Mouse (Mus musculus) myocyte (in vitro differentiated cells): Measurements from ENCODE around the gene Nfia.

Experiments
- E2F4 ChIP-seq: IDR thresholded peaks from one replicate; pipeline ENCODE4 v1.6.1; 2011; ENCODE audit warnings: mild to moderate bottlenecking, control low read depth, moderate library complexity; ENCODE audit not compliant: insufficient read depth
- MAX ChIP-seq: IDR thresholded peaks from one replicate; pipeline ENCODE4 v1.6.1; 2011; ENCODE audit warnings: low read depth, mild to moderate bottlenecking, control low read depth
- MYOD1 ChIP-seq, 3 experiments: IDR thresholded peaks; one replicate each; pipeline ENCODE4 v1.6.1; 2011; ENCODE audit warnings: control low read depth in 2 of 3, low read depth in 2 of 3, mild to moderate bottlenecking in 2 of 3, moderate library complexity in 1 of 3; ENCODE audit not compliant: insufficient read length in 2 of 3, control insufficient read depth in 1 of 3
- MYOG ChIP-seq, 3 experiments: IDR thresholded peaks; one replicate each; pipeline ENCODE4 v1.6.1; 2011; ENCODE audit warnings: control low read depth in 2 of 3, low read depth in 2 of 3, mild to moderate bottlenecking in 2 of 3; ENCODE audit not compliant: insufficient read length in 2 of 3, control insufficient read depth in 1 of 3, insufficient read depth in 1 of 3
- POLR2A ChIP-seq: IDR thresholded peaks from one replicate; pipeline ENCODE4 v1.6.1; 2011; ENCODE audit warnings: low read depth, mild to moderate bottlenecking, control low read depth, moderate library complexity; ENCODE audit not compliant: insufficient read length
- POLR2AphosphoS2 ChIP-seq: IDR thresholded peaks from one replicate; pipeline ENCODE4 v1.6.1; 2011; ENCODE audit warnings: low read depth, control low read depth; ENCODE audit not compliant: insufficient read length
- REST ChIP-seq: IDR thresholded peaks from one replicate; pipeline ENCODE4 v1.6.1; 2011; ENCODE audit warnings: mild to moderate bottlenecking, control low read depth, moderate library complexity; ENCODE audit not compliant: insufficient read depth, insufficient read length
- TCF3 ChIP-seq: IDR thresholded peaks from one replicate; pipeline ENCODE4 v1.6.1; 2011; ENCODE audit warnings: low read depth, control low read depth; ENCODE audit not compliant: insufficient read length
- USF1 ChIP-seq: IDR thresholded peaks from one replicate; pipeline ENCODE4 v1.6.1; 2011; ENCODE audit warnings: low read depth, mild to moderate bottlenecking, control low read depth, moderate library complexity

GRCm38 (mm10) chr4:97728520-97728919 is 44.0 kb upstream of the Nfia start:
- TF ChIP-seq POLR2A (no peak), MAX (no peak), MYOD1 (IDR thresholded peaks at IDR 0.05; ENCODE audit: control insufficient read depth in 1 of 3, insufficient read length in 2 of 3, low read depth in 2 of 3) (no peak), TCF3 (no peak), MYOG (IDR thresholded peaks at IDR 0.05; ENCODE audit: control insufficient read depth in 1 of 3, insufficient read depth in 1 of 3, insufficient read length in 2 of 3, low read depth in 2 of 3) (no peak), POLR2AphosphoS2 (no peak), USF1 (no peak), REST (no peak), E2F4 (no peak)
